Mouse (Mus musculus) brain, embryonic 14.5 days (tissue): ENCODE measurements at regions not wholly inside any gene's neighbourhood (a gene's known extent, or its start where the extent isn't known, plus 50 kb on each side); places are given as distances from the start of the nearest gene placed in this dataset.

Experiments used
- DNase-seq: peaks from one replicate; pipeline ENCODE4 v3.0.0-alpha.2; 2011; ENCODE audit warnings: low read depth
- CTCF ChIP-seq: fragments of 200-500 bp; IDR thresholded peaks from 2 replicates; pipeline ENCODE4 v1.5.1; 2012; ENCODE audit warnings: inconsistent platforms, mild to moderate bottlenecking, moderate library complexity, borderline replicate concordance; ENCODE audit not compliant: insufficient read depth, insufficient read length; ENCODE audit errors: extremely low read depth
- POLR2A ChIP-seq: fragments of 200-500 bp; IDR thresholded peaks from 2 replicates; pipeline ENCODE4 v1.6.1; 2012; ENCODE audit warnings: mild to moderate bottlenecking, inconsistent platforms, borderline replicate concordance; ENCODE audit not compliant: poor library complexity, insufficient read depth, insufficient read length, severe bottlenecking; ENCODE audit errors: extremely low read depth

GRCm38 (mm10) chr11:111865143-111865542, 799.2 kb downstream of the Kcnj2 start:
- DNase-seq: peak; percentile 11
- TF ChIP-seq CTCF (no peak), POLR2A (no peak)

- no peak for TF ChIP-seq CTCF
- no peak for TF ChIP-seq POLR2A
- DNase-seq: peak; percentile 45
Measured at GRCm38 (mm10) chr11:111875406-111875805, 809.4 kb downstream of the Kcnj2 start.

GRCm38 (mm10) chr11:111880146-111880545, 814.2 kb downstream of the Kcnj2 start:
- DNase-seq: no peak
- TF ChIP-seq POLR2A (no peak), CTCF (no peak)

GRCm38 (mm10) chr11:111890026-111890425, 824.1 kb downstream of the Kcnj2 start:
- peak; percentile 69 for DNase-seq
- no peak for TF ChIP-seq CTCF
- TF ChIP-seq POLR2A: no peak

GRCm38 (mm10) chr11:111893861-111894260, 827.9 kb downstream of the Kcnj2 start:
- TF ChIP-seq CTCF: no peak
- TF ChIP-seq POLR2A: no peak
- peak; percentile 89 for DNase-seq

- no peak for DNase-seq
- no peak for TF ChIP-seq POLR2A
- no peak for TF ChIP-seq CTCF
Measured at GRCm38 (mm10) chr11:111895221-111896200, 829.5 kb downstream of the Kcnj2 start.

- TF ChIP-seq CTCF: no peak
- no peak for TF ChIP-seq POLR2A
Measured at GRCm38 (mm10) chr11:111897001-111897400, 831.0 kb downstream of the Kcnj2 start.

GRCm38 (mm10) chr11:111904086-111904485, 838.1 kb downstream of the Kcnj2 start:
- DNase-seq: peak; percentile 77
- TF ChIP-seq POLR2A: no peak
- TF ChIP-seq CTCF: peak; percentile 38; the same call in 1 of the 2 replicates

More at GRCm38 (mm10) chr11:111897001-111897400, 831.0 kb downstream of the Kcnj2 start:
- no peak for DNase-seq

- TF ChIP-seq POLR2A (no peak), CTCF (no peak)
- DNase-seq: no peak
Measured at GRCm38 (mm10) chr11:111913891-111914290, 847.9 kb downstream of the Kcnj2 start.

- DNase-seq: no peak
- no peak for TF ChIP-seq CTCF
- TF ChIP-seq POLR2A: no peak
Measured at GRCm38 (mm10) chr11:111926336-111926735, 855.7 kb upstream of the Sox9 start.

GRCm38 (mm10) chr11:111929366-111929765, 852.7 kb upstream of the Sox9 start:
- peak; percentile 52 for DNase-seq
- no peak for TF ChIP-seq CTCF
- TF ChIP-seq POLR2A: no peak
